Mouse (Mus musculus) testis, adult 2 months (tissue): Measurements from ENCODE around the gene Kctd17. TPM values are rescaled to one million over a fixed set of nuclear protein-coding genes. Genes with fewer than 3 reads are reported as not detected.

ENCODE experiments used
- H3K27ac ChIP-seq: fragments of 200-500 bp; 2 replicates; pipeline ENCODE4 v1.5.1; 2012; ENCODE audit warnings: low read depth, low read length; ENCODE audit not compliant: control insufficient read depth, insufficient read depth
- H3K27me3 ChIP-seq: fragments of 200-500 bp; 2 replicates; pipeline ENCODE4 v1.6.1; 2012; ENCODE audit warnings: mild to moderate bottlenecking, low read length, moderate library complexity; ENCODE audit not compliant: control insufficient read depth, insufficient read depth
- H3K36me3 ChIP-seq: fragments of 200-500 bp; 2 replicates; pipeline ENCODE4 v1.6.1; 2012; ENCODE audit warnings: mild to moderate bottlenecking, low read length; ENCODE audit not compliant: control insufficient read depth, insufficient read depth
- H3K4me1 ChIP-seq: fragments of 200-500 bp; 2 replicates; pipeline ENCODE4 v1.6.1; 2012; ENCODE audit warnings: low read length; ENCODE audit not compliant: control insufficient read depth, insufficient read depth
- H3K4me3 ChIP-seq: fragments of 200-500 bp; 2 replicates; pipeline ENCODE4 v1.5.1; 2012; ENCODE audit warnings: low read depth, mild to moderate bottlenecking, low read length, moderate library complexity, mixed read lengths; ENCODE audit not compliant: control insufficient read depth
- CTCF ChIP-seq: fragments of 200-500 bp; IDR thresholded peaks from 2 replicates; pipeline ENCODE4 v1.5.1; 2012; ENCODE audit warnings: low read depth, mild to moderate bottlenecking, inconsistent platforms, low read length, moderate library complexity; ENCODE audit not compliant: control insufficient read depth, insufficient read depth, insufficient replicate concordance
- POLR2A ChIP-seq: fragments of 200-500 bp; IDR thresholded peaks from 2 replicates; pipeline ENCODE4 v1.6.1; 2012; ENCODE audit warnings: low read depth, mild to moderate bottlenecking, inconsistent platforms, low read length, moderate library complexity; ENCODE audit not compliant: control insufficient read depth
- polyA plus RNA-seq: library from polyadenylated mRNA; depleted of rRNA; stranded (reverse); fragments of >200 nt; gene quantifications from 2 replicates; pipeline ENCODE4 v1.2.3, GENCODE M21; 2012

Gene Kctd17
- polyA plus RNA-seq, 1 experiment = 12.3 TPM

- Histone ChIP-seq H3K4me1 (peaks cover 4% of the 10 kb centered on the region; the same call in 1 of the 2 replicates), H3K27me3 (no peaks in the 10 kb centered on the region), H3K36me3 (no peaks in the 10 kb centered on the region), H3K27ac (no peak overlapping the region), H3K4me3 (no peak overlapping the region)
- TF ChIP-seq CTCF (no peak), POLR2A (no peak)
These were observed 8.0 kb upstream of the Kctd17 start for GRCm38 (mm10) chr15:78420395-78420794.

GRCm38 (mm10) chr15:78422046-78422956 lies 6.1 kb upstream of the Kctd17 start:
- Histone ChIP-seq H3K27me3 (no peaks in the 10 kb centered on the region), H3K36me3 (no peaks in the 10 kb centered on the region), H3K4me1 (0 out of 2 replicates have a peak, but pooled peaks cover 2% of the 10 kb centered on the region), H3K4me3 (no peak overlapping the region), H3K27ac (no peak overlapping the region)
- TF ChIP-seq POLR2A (no peak), CTCF (peak; percentile 92; the same call in 1 of the 2 replicates)

GRCm38 (mm10) chr15:78424507-78424906 lies 3.9 kb upstream of the Kctd17 start:
- no peaks in the 10 kb centered on the region for H3K36me3 ChIP-seq
- H3K27ac ChIP-seq = no peak overlapping the region
- TF ChIP-seq CTCF (no peak), POLR2A (no peak)

GRCm38 (mm10) chr15:78425230-78425629 lies 3.1 kb upstream of the Kctd17 start:
- 0 out of 2 replicates have a peak, but pooled peaks cover 2% of the 10 kb centered on the region for H3K4me1 ChIP-seq
- H3K4me3 ChIP-seq = no peak overlapping the region
- no peak overlapping the region for H3K27ac ChIP-seq
- H3K36me3 ChIP-seq = no peaks in the 10 kb centered on the region
- H3K27me3 ChIP-seq = no peaks in the 10 kb centered on the region
- TF ChIP-seq CTCF (no peak), POLR2A (no peak)

More at GRCm38 (mm10) chr15:78424507-78424906, 3.9 kb upstream of the Kctd17 start:
- Histone ChIP-seq H3K4me1 (0 out of 2 replicates have a peak, but pooled peaks cover 2% of the 10 kb centered on the region), H3K27me3 (no peaks in the 10 kb centered on the region), H3K4me3 (no peak overlapping the region)

GRCm38 (mm10) chr15:78429139-78429459 lies 735 bp downstream of the Kctd17 start:
- Histone ChIP-seq H3K36me3 (no peaks in the 10 kb centered on the region), H3K4me1 (no peaks in the 10 kb centered on the region), H3K4me3 (no peak overlapping the region; the same call in 1 of the 2 replicates), H3K27me3 (no peaks in the 10 kb centered on the region), H3K27ac (no peak overlapping the region)
- TF ChIP-seq CTCF (no peak), POLR2A (no peak)

GRCm38 (mm10) chr15:78429871-78430622 lies 1.7 kb downstream of the Kctd17 start:
- Histone ChIP-seq H3K4me3 (no peak overlapping the region), H3K27me3 (no peaks in the 10 kb centered on the region), H3K36me3 (no peaks in the 10 kb centered on the region), H3K4me1 (no peaks in the 10 kb centered on the region), H3K27ac (no peak overlapping the region)
- TF ChIP-seq CTCF (no peak), POLR2A (no peak)

- no peaks in the 10 kb centered on the region for H3K27me3 ChIP-seq
- no peak overlapping the region for H3K4me3 ChIP-seq
- TF ChIP-seq CTCF (no peak), POLR2A (no peak)
- H3K36me3 ChIP-seq = no peaks in the 10 kb centered on the region
- no peaks in the 10 kb centered on the region; the same call in 1 of the 2 replicates for H3K4me1 ChIP-seq
- no peak overlapping the region for H3K27ac ChIP-seq
These were observed 2.5 kb downstream of the Kctd17 start for GRCm38 (mm10) chr15:78430874-78431273.
